ENCODE assay signal across 9 mouse cellular contexts in the genomic region with DNA sequence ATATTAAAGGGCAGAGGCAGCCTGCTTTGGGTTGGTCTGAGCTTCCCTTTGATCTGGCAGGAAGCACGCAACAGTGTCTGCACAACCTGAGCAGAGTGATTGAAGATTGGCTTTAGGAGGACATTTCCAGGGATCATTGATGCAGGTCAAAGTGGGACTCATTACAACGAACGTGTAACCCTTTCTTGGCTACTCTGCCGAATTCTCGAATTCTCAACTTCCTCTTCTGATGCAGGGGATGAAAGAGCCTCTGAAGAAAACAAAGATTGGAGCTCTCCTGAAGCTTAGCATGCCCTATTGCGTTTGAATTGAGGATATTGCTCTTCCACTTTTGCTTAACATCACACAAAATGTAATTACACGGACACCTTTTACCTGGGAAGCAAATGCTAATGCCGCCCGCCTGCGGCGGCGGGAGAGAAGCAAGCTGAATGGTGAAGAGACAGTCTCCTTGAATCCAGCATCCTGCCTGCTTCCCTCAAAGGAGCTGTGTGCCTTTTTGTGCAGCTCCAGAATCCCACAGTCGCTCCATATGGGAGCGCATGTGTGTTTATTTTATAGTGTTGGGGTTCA.
DNase-seq lines count a peak whose midpoint lies in the region; ATAC-seq lines count a peak whose summit lies in the region.
"Had no signal": no experiment of that assay in that cellular context is flagged by ENCODE, and none has a peak within 500 bp of the region (broad histone marks: within the 10 kb centered on the region; RNA-seq: fewer than 3 reads in every experiment).

No protein-coding gene starts in this region.

- H3K9me3 ChIP-seq in kidney, embryonic 16.5 days (ENCODE audit: low read length) = peaks cover 4% of the 10 kb centered on the region; the same call in 1 of the 2 replicates
- no peaks in the 10 kb centered on the region for H3K9me3 ChIP-seq in embryonic facial prominence, embryonic 11.5 days (replicated peaks; ENCODE audit: control insufficient read depth, low read length)

- no peak overlapping the region for H3K9ac ChIP-seq in kidney, embryonic 16.5 days (replicated peaks; ENCODE audit: low read length)
- H3K9ac ChIP-seq in embryonic facial prominence, embryonic 11.5 days (replicated peaks; ENCODE audit: low read length) = no peak overlapping the region; the same call in 1 of the 2 replicates

- no peak for DNase-seq in kidney, adult 18-20 months
- peak; percentile 18 for DNase-seq in embryonic facial prominence, embryonic 11.5 days (ENCODE audit: low spot score)
- DNase-seq in layer of hippocampus, adult 8-10 months (ENCODE audit: low spot score in 2 of 2) = peak; percentile 32 to 42
- peak; percentile 13 to 25 for DNase-seq in right cerebral cortex, adult 2 months (ENCODE audit: low spot score in 2 of 2)
- no peak for DNase-seq in adrenal gland, adult 2 months
- no peak for DNase-seq in urinary bladder, adult 2 months (ENCODE audit: low spot score)
- DNase-seq in lung, postnatal 25 days (ENCODE audit: low spot score) = no peak

- H3K4me3 ChIP-seq in kidney, embryonic 16.5 days (ENCODE audit: low read length) = 0 out of 2 replicates have a peak overlapping the region, but pooled peaks have one; percentile 5
- 0 out of 2 replicates have a peak overlapping the region, but pooled peaks have one; percentile 0 for H3K4me3 ChIP-seq in embryonic facial prominence, embryonic 11.5 days (ENCODE audit: low read depth, low read length)

- peak overlapping the region; percentile 40; the same call in 1 of the 2 replicates for H3K4me2 ChIP-seq in kidney, embryonic 16.5 days (replicated peaks; ENCODE audit: low read depth, low read length)
- H3K4me2 ChIP-seq in embryonic facial prominence, embryonic 11.5 days (ENCODE audit: low read depth, low read length) = peak overlapping the region; percentile 2; the same call in 1 of the 2 replicates

- H3K27ac ChIP-seq in kidney, embryonic 16.5 days (ENCODE audit: low read length) = no peak overlapping the region
- H3K27ac ChIP-seq in embryonic facial prominence, embryonic 11.5 days (replicated peaks; ENCODE audit: low read depth, low read length) = no peak overlapping the region

- H3K36me3 ChIP-seq in kidney, embryonic 16.5 days (ENCODE audit: insufficient read depth, low read length) = no peaks in the 10 kb centered on the region
- H3K36me3 ChIP-seq in embryonic facial prominence, embryonic 11.5 days (replicated peaks; ENCODE audit: control insufficient read depth, insufficient read depth, low read depth, low read length) = no peaks in the 10 kb centered on the region

- peaks cover 12% of the 10 kb centered on the region for H3K27me3 ChIP-seq in kidney, embryonic 16.5 days (ENCODE audit: insufficient read depth, low read length)
- 0 out of 2 replicates have a peak, but pooled peaks cover 2% of the 10 kb centered on the region for H3K27me3 ChIP-seq in embryonic facial prominence, embryonic 11.5 days (ENCODE audit: control insufficient read depth, insufficient read depth, low read length)

- 0 out of 2 replicates have a peak, but pooled peaks have one; percentile 23 for ATAC-seq in kidney, embryonic 16.5 days (ENCODE audit: low FRiP score, low TSS enrichment)
- ATAC-seq in embryonic facial prominence, embryonic 11.5 days (replicated peaks; ENCODE audit: insufficient number of reproducible peaks, low FRiP score, low TSS enrichment, low read depth) = no peak
- ATAC-seq: Patski had no signal

- H3K4me1 ChIP-seq in kidney, embryonic 16.5 days (ENCODE audit: insufficient read depth, low read length) = peaks cover 4% of the 10 kb centered on the region; the same call in 1 of the 2 replicates
- H3K4me1 ChIP-seq in embryonic facial prominence, embryonic 11.5 days (ENCODE audit: control insufficient read depth, insufficient read depth, low read length) = no peaks in the 10 kb centered on the region

- WGBS in kidney, embryonic 16.5 days = 4% methylated on average over 14 of the region's 14 CpGs
- 4% methylated on average over 14 of the region's 14 CpGs for WGBS in embryonic facial prominence, embryonic 11.5 days

Comparison
In these comparisons a context has a peak if more than half of its experiments do, and no peak if none do; other contexts are left out.
1. DNase-seq: peak in embryonic facial prominence, embryonic 11.5 days (single experiment), layer of hippocampus, adult 8-10 months (2 of 2) and right cerebral cortex, adult 2 months (2 of 2); none in kidney, adult 18-20 months (single experiment), adrenal gland, adult 2 months (single experiment), urinary bladder, adult 2 months (single experiment) and lung, postnatal 25 days (single experiment).